Mouse (Mus musculus) CH12.LX (cell line): ENCODE results near the gene Lix1l. TPM values are rescaled to one million over a fixed set of nuclear protein-coding genes. Genes with fewer than 3 reads are reported as not detected.

Experiments used
- DNase-seq: peaks from one replicate; pipeline ENCODE4 v3.0.0-alpha.2; 2013; ENCODE audit errors: extremely low read depth
- H3K27ac ChIP-seq: 2 replicates; pipeline ENCODE4 v1.5.1; 2012; ENCODE audit warnings: low read depth, mild to moderate bottlenecking, control low read depth, moderate library complexity; ENCODE audit not compliant: insufficient read depth
- H3K27me3 ChIP-seq: replicated peaks from 2 replicates; pipeline ENCODE3; 2012; ENCODE audit warnings: inconsistent platforms
- H3K36me3 ChIP-seq, 2 experiments: replicated peaks in 1 of 2; 2 replicates each; pipeline versions ENCODE3 to v1.6.1; 2012; ENCODE audit warnings: inconsistent platforms in 1 of 2, low read length in 1 of 2, mild to moderate bottlenecking in 1 of 2, mixed read lengths in 1 of 2, moderate library complexity in 1 of 2; ENCODE audit not compliant: control insufficient read depth in 1 of 2, insufficient read depth in 1 of 2
- H3K4me1 ChIP-seq, 2 experiments: 2 replicates each; pipeline ENCODE4 v1.6.1; 2012; ENCODE audit warnings: inconsistent platforms in 1 of 2, moderate library complexity in 1 of 2; ENCODE audit not compliant: insufficient read depth in 2 of 2, control insufficient read depth in 1 of 2
- H3K4me2 ChIP-seq: 2 replicates; pipeline ENCODE4 v1.6.1; 2012; ENCODE audit warnings: low read depth, mild to moderate bottlenecking, control low read depth; ENCODE audit not compliant: poor library complexity, insufficient read depth, severe bottlenecking
- H3K4me3 ChIP-seq, 3 experiments: fragments of 150-350 bp in 1 of 3; sonication (generic) in 1 of 3; replicated peaks in 1 of 3; 2 replicates each; pipeline versions ENCODE3 to v1.5.1; 2011 to 2012; ENCODE audit warnings: low read depth in 2 of 3, low read length in 2 of 3, mild to moderate bottlenecking in 2 of 3, moderate library complexity in 2 of 3, control low read depth in 1 of 3, improper control_type of control experiment in 1 of 3, inconsistent platforms in 1 of 3, mixed read lengths in 1 of 3; ENCODE audit not compliant: poor library complexity in 1 of 3
- H3K79me2 ChIP-seq: replicated peaks from 2 replicates; pipeline ENCODE4 v1.6.1; 2012; ENCODE audit warnings: mild to moderate bottlenecking, moderate library complexity; ENCODE audit not compliant: control insufficient read depth, poor library complexity, insufficient read depth, severe bottlenecking; ENCODE audit errors: extremely low read depth
- H3K9ac ChIP-seq: 2 replicates; pipeline ENCODE4 v1.6.1; 2012; ENCODE audit warnings: low read depth, mild to moderate bottlenecking, control low read depth, moderate library complexity; ENCODE audit not compliant: insufficient read depth
- H3K9me3 ChIP-seq: replicated peaks from 2 replicates; pipeline ENCODE3; 2012; ENCODE audit warnings: low read length, inconsistent platforms, mixed read lengths
- BHLHE40 ChIP-seq: IDR thresholded peaks from 2 replicates; pipeline ENCODE4 v1.6.1; 2011; ENCODE audit warnings: mild to moderate bottlenecking, low read depth, low read length, improper control_type of control experiment
- CHD1 ChIP-seq: IDR thresholded peaks from 2 replicates; pipeline ENCODE4 v1.6.1; 2012; ENCODE audit warnings: low read depth, low read length, improper control_type of control experiment, inconsistent platforms
- CHD2 ChIP-seq: IDR thresholded peaks from 2 replicates; pipeline ENCODE4 v1.6.1; 2011; ENCODE audit warnings: low read length, improper control_type of control experiment
- CTCF ChIP-seq, 2 experiments: IDR thresholded peaks in 1 of 2; conservative IDR thresholded peaks in 1 of 2; 2 replicates each; pipeline ENCODE4 v1.5.1; 2011 to 2012; ENCODE audit warnings: low read depth in 2 of 2, low read length in 2 of 2, improper control_type of control experiment in 1 of 2, inconsistent platforms in 1 of 2, mild to moderate bottlenecking in 1 of 2, moderate library complexity in 1 of 2
- E2F4 ChIP-seq: IDR thresholded peaks from 2 replicates; pipeline ENCODE4 v1.6.1; 2011; ENCODE audit warnings: low read depth, low read length, improper control_type of control experiment; ENCODE audit not compliant: insufficient replicate concordance
- ELF1 ChIP-seq: IDR thresholded peaks from 2 replicates; pipeline ENCODE4 v1.6.1; 2014; ENCODE audit warnings: low read depth, mild to moderate bottlenecking, inconsistent platforms, low read length, improper control_type of control experiment
- EP300 ChIP-seq: IDR thresholded peaks from 2 replicates; pipeline ENCODE4 v1.6.1; 2011; ENCODE audit warnings: low read length, improper control_type of control experiment
- ETS1 ChIP-seq: conservative IDR thresholded peaks from 2 replicates; pipeline ENCODE4 v1.6.1; 2012; ENCODE audit warnings: low read depth, mild to moderate bottlenecking, inconsistent platforms, low read length, improper control_type of control experiment, moderate library complexity
- GABPA ChIP-seq: IDR thresholded peaks from 2 replicates; pipeline ENCODE4 v1.6.1; 2012; ENCODE audit warnings: low read depth, low read length, improper control_type of control experiment, inconsistent platforms; ENCODE audit not compliant: insufficient replicate concordance
- HCFC1 ChIP-seq: IDR thresholded peaks from 2 replicates; pipeline ENCODE4 v1.6.1; 2012; ENCODE audit warnings: low read depth, mild to moderate bottlenecking, inconsistent platforms, low read length, improper control_type of control experiment
- IRF4 ChIP-seq: IDR thresholded peaks from 2 replicates; pipeline ENCODE4 v1.6.1; 2014; ENCODE audit warnings: low read depth, mild to moderate bottlenecking, inconsistent platforms, low read length, improper control_type of control experiment
- JUN ChIP-seq: IDR thresholded peaks from 2 replicates; pipeline ENCODE4 v1.6.1; 2011; ENCODE audit warnings: low read depth, mild to moderate bottlenecking, low read length, improper control_type of control experiment, moderate library complexity; ENCODE audit not compliant: insufficient read depth
- JUND ChIP-seq: conservative IDR thresholded peaks from 2 replicates; pipeline ENCODE4 v1.6.1; 2011; ENCODE audit warnings: low read depth, low read length, improper control_type of control experiment
- KAT2A ChIP-seq: IDR thresholded peaks from 2 replicates; pipeline ENCODE4 v1.6.1; 2012; ENCODE audit warnings: low read length, improper control_type of control experiment, inconsistent platforms; ENCODE audit not compliant: insufficient replicate concordance
- MAFK ChIP-seq: IDR thresholded peaks from 2 replicates; pipeline ENCODE4 v1.6.1; 2011; ENCODE audit warnings: low read length, improper control_type of control experiment; ENCODE audit not compliant: insufficient replicate concordance
- MAX ChIP-seq: IDR thresholded peaks from 2 replicates; pipeline ENCODE4 v1.6.1; 2011; ENCODE audit warnings: low read length, improper control_type of control experiment
- MAZ ChIP-seq: IDR thresholded peaks from 2 replicates; pipeline ENCODE4 v1.6.1; 2012; ENCODE audit warnings: low read depth, mild to moderate bottlenecking, inconsistent platforms, low read length, improper control_type of control experiment, moderate library complexity
- MEF2A ChIP-seq: IDR thresholded peaks from 2 replicates; pipeline ENCODE4 v1.6.1; 2014; ENCODE audit warnings: low read depth, mild to moderate bottlenecking, inconsistent platforms, low read length, improper control_type of control experiment, borderline replicate concordance
- MXI1 ChIP-seq: IDR thresholded peaks from 2 replicates; pipeline ENCODE4 v1.6.1; 2011; ENCODE audit warnings: mild to moderate bottlenecking, low read depth, low read length, improper control_type of control experiment
- MYC ChIP-seq: IDR thresholded peaks from 2 replicates; pipeline ENCODE4 v1.6.1; 2011; ENCODE audit warnings: low read depth, mild to moderate bottlenecking, improper control_type of control experiment, low read length
- NELFE ChIP-seq: IDR thresholded peaks from 2 replicates; pipeline ENCODE4 v1.6.1; 2011; ENCODE audit warnings: low read depth, low read length, improper control_type of control experiment
- NRF1 ChIP-seq: IDR thresholded peaks from 2 replicates; pipeline ENCODE4 v1.6.1; 2014; ENCODE audit warnings: low read depth, mild to moderate bottlenecking, inconsistent platforms, low read length, improper control_type of control experiment, moderate library complexity
- PAX5 ChIP-seq: IDR thresholded peaks from 2 replicates; pipeline ENCODE4 v1.6.1; 2012; ENCODE audit warnings: low read length, inconsistent platforms, mixed read lengths
- POLR2A ChIP-seq: IDR thresholded peaks from 2 replicates; pipeline ENCODE4 v1.6.1; 2011; ENCODE audit warnings: low read depth, mild to moderate bottlenecking, improper control_type of control experiment, low read length
- POLR2AphosphoS2 ChIP-seq: IDR thresholded peaks from 2 replicates; pipeline ENCODE4 v1.6.1; 2011; ENCODE audit warnings: low read depth, low read length, improper control_type of control experiment
- RAD21 ChIP-seq: IDR thresholded peaks from 2 replicates; pipeline ENCODE4 v1.6.1; 2011; ENCODE audit warnings: low read depth, mild to moderate bottlenecking, low read length, improper control_type of control experiment, moderate library complexity
- RCOR1 ChIP-seq: conservative IDR thresholded peaks from 2 replicates; pipeline ENCODE4 v1.6.1; 2012; ENCODE audit warnings: low read depth, mild to moderate bottlenecking, inconsistent platforms, low read length, improper control_type of control experiment
- SIN3A ChIP-seq: IDR thresholded peaks from 2 replicates; pipeline ENCODE4 v1.6.1; 2012; ENCODE audit warnings: low read length, improper control_type of control experiment, inconsistent platforms
- SMC3 ChIP-seq: IDR thresholded peaks from 2 replicates; pipeline ENCODE4 v1.6.1; 2011; ENCODE audit warnings: low read depth, low read length, improper control_type of control experiment
- TBP ChIP-seq: conservative IDR thresholded peaks from 2 replicates; pipeline ENCODE4 v1.6.1; 2011; ENCODE audit warnings: low read depth, low read length, improper control_type of control experiment
- TCF12 ChIP-seq: IDR thresholded peaks from 2 replicates; pipeline ENCODE4 v1.6.1; 2014; ENCODE audit warnings: low read depth, mild to moderate bottlenecking, inconsistent platforms, low read length, improper control_type of control experiment
- UBTF ChIP-seq: IDR thresholded peaks from 2 replicates; pipeline ENCODE4 v1.6.1; 2012; ENCODE audit warnings: low read depth, mild to moderate bottlenecking, inconsistent platforms, low read length, improper control_type of control experiment, moderate library complexity
- USF1 ChIP-seq: IDR thresholded peaks from 2 replicates; pipeline ENCODE4 v1.6.1; 2014; ENCODE audit warnings: low read depth, mild to moderate bottlenecking, inconsistent platforms, low read length, improper control_type of control experiment
- USF2 ChIP-seq: conservative IDR thresholded peaks from 2 replicates; pipeline ENCODE4 v1.6.1; 2011; ENCODE audit warnings: low read depth, low read length, improper control_type of control experiment
- ZC3H11A ChIP-seq: IDR thresholded peaks from 2 replicates; pipeline ENCODE4 v1.6.1; 2012; ENCODE audit warnings: low read depth, mild to moderate bottlenecking, inconsistent platforms, low read length, improper control_type of control experiment
- ZKSCAN1 ChIP-seq: IDR thresholded peaks from 2 replicates; pipeline ENCODE4 v1.6.1; 2012; ENCODE audit warnings: low read depth, inconsistent platforms, low read length, improper control_type of control experiment, borderline replicate concordance
- ZMIZ1 ChIP-seq: IDR thresholded peaks from 2 replicates; pipeline ENCODE4 v1.6.1; 2012; ENCODE audit warnings: low read depth, mild to moderate bottlenecking, inconsistent platforms, low read length, improper control_type of control experiment
- ZNF384 ChIP-seq: IDR thresholded peaks from 2 replicates; pipeline ENCODE4 v1.6.1; 2012; ENCODE audit warnings: low read depth, low read length, improper control_type of control experiment, inconsistent platforms
- dilution Hi-C: fragments of 300-500 bp; cut with MboI; formaldehyde crosslinking; loops from 2 replicates; pipeline ENCODE4 v1.14.3; 2020; ENCODE audit warnings: low sequenced_read_pairs; ENCODE audit not compliant: extremely low pct_unique_long_range_greater_than_20kb, extremely low pct_ligation_motif_present
- in situ Hi-C: fragments of 300-500 bp; cut with MboI; formaldehyde crosslinking; loops from 3 replicates; pipeline ENCODE4 v1.14.3; 2019; ENCODE audit warnings: low sequenced_read_pairs, low pct_ligation_motif_present, low pct_unique_long_range_greater_than_20kb, mixed read lengths
- polyA plus RNA-seq: library from polyadenylated mRNA; unstranded; fragments of >175 nt; gene quantifications from 2 replicates; pipeline ENCODE4 v1.2.1, GENCODE M21; 2012; ENCODE audit warnings: low read depth; ENCODE audit not compliant: insufficient read length
- total RNA-seq, 2 experiments: library from RNA; depleted of rRNA; stranded (reverse); fragments of 300-350 nt in 1 of 2; fragments of >200 nt in 1 of 2; gene quantifications; 2 replicates each; pipeline ENCODE4 v1.2.3; 2012 to 2014

Gene Lix1l
- total and polyA plus RNA-seq, 3 experiments, result 4.0 to 4.6 (median 4.5) TPM

- no peaks in the 10 kb centered on the region for H3K27me3 ChIP-seq
- peak overlapping the region; percentile 86 for H3K27ac ChIP-seq
- peaks cover 41% of the 10 kb centered on the region for H3K79me2 ChIP-seq
- in situ Hi-C loops (no loop called here), dilution Hi-C loops (no loop called here)
- no peaks in the 10 kb centered on the region for H3K9me3 ChIP-seq
- peaks cover 8 to 57% of the 10 kb centered on the region in 2 experiments for H3K4me1 ChIP-seq
- peaks cover 28 to 30% of the 10 kb centered on the region in 2 experiments for H3K36me3 ChIP-seq
- peak overlapping the region; percentile 98 for H3K9ac ChIP-seq
- no peak for TF ChIP-seq E2F4
- no peak for TF ChIP-seq ZKSCAN1
- TF ChIP-seq NELFE, result no peak
- no peak for TF ChIP-seq ZC3H11A
- TF ChIP-seq EP300, result no peak
- no peak for TF ChIP-seq USF1
- TF ChIP-seq CHD2, result no peak; the same call in 1 of the 2 replicates
- peak; percentile 97 for TF ChIP-seq MXI1
- TF ChIP-seq JUND, result no peak
- no peak for TF ChIP-seq GABPA
- no peak for TF ChIP-seq KAT2A
- TF ChIP-seq SIN3A, result peak; percentile 82
- no peak for TF ChIP-seq RAD21
- no peak for TF ChIP-seq TCF12
- TF ChIP-seq IRF4, result no peak
- TF ChIP-seq ZNF384, result no peak
- no peak for TF ChIP-seq USF2
- 0 out of 2 replicates have a peak, but pooled peaks have one; percentile 5 for TF ChIP-seq MEF2A
- TF ChIP-seq POLR2A, result no peak
- peak; percentile 74 for TF ChIP-seq POLR2AphosphoS2
- no peak for TF ChIP-seq PAX5
- no peak for TF ChIP-seq CTCF (conservative IDR thresholded peaks at IDR 0.05 in 1 of 2, IDR thresholded peaks at IDR 0.05 in 1 of 2; ENCODE audit: low read depth in 2 of 2, low read length in 2 of 2)
- TF ChIP-seq NRF1, result 0 out of 2 replicates have a peak, but pooled peaks have one; percentile 8
- no peak for TF ChIP-seq RCOR1
- no peak for TF ChIP-seq TBP
- TF ChIP-seq ZMIZ1, result no peak
- TF ChIP-seq MAFK, result no peak
- TF ChIP-seq MAZ, result peak; percentile 51; the same call in 1 of the 2 replicates
- no peak for TF ChIP-seq ELF1
- 0 out of 2 replicates have a peak, but pooled peaks have one; percentile 32 for TF ChIP-seq CHD1
- peak; percentile 99 for TF ChIP-seq MYC
- TF ChIP-seq MAX, result peak; percentile 99
- no peak for TF ChIP-seq ETS1
- 0 out of 2 replicates have a peak, but pooled peaks have one; percentile 5 for TF ChIP-seq UBTF
- TF ChIP-seq BHLHE40, result no peak
- no peak for TF ChIP-seq HCFC1
- no peak for TF ChIP-seq SMC3
- no peak for TF ChIP-seq JUN
- H3K4me2 ChIP-seq, result peak overlapping the region; percentile 97
- peak; percentile 60 for DNase-seq
- H3K4me3 ChIP-seq, result peak overlapping the region; percentile 77 to 100 (median 78)
These were observed 41.5 kb upstream of the Lix1l start for GRCm38 (mm10) chr3:96559398-96559910.
